13 mouse cellular contexts compared by ENCODE assay signal in genomic region chr9:58438921-58439396, GRCm38 (mm10). TPM values are rescaled to one million over a fixed set of nuclear protein-coding genes. Genes with fewer than 3 reads are reported as not detected.
A peak's percentile ranks its signal among the peaks of the same experiment; 100 is the strongest.
DNase-seq lines count a peak whose midpoint lies in the region; ATAC-seq and TF ChIP-seq lines count a peak whose summit lies in the region.
"Had no signal": no experiment of that assay in that cellular context is flagged by ENCODE, and none has a peak within 500 bp of the region (broad histone marks: within the 10 kb centered on the region; RNA-seq: fewer than 3 reads in every experiment).

No protein-coding gene starts in this region.

- no peak for TF ChIP-seq CTCF in E14TG2a.4 (conservative IDR thresholded peaks at IDR 0.05; ENCODE audit: low read length)
- no peak for TF ChIP-seq CTCF in hindbrain, postnatal 0 days (IDR thresholded peaks at IDR 0.05; ENCODE audit: low read depth)
- TF ChIP-seq CTCF in liver, postnatal 0 days (IDR thresholded peaks at IDR 0.05; ENCODE audit: low read depth), result no peak
- TF ChIP-seq CTCF in lung, adult 2 months (IDR thresholded peaks at IDR 0.05; ENCODE audit: insufficient read depth, low read length), result no peak

- peak; percentile 64 for DNase-seq in forebrain, embryonic 11.5 days (ENCODE audit: low spot score)
- DNase-seq in hindbrain, postnatal 0 days (ENCODE audit: low spot score), result peak; percentile 55
- DNase-seq in gastrocnemius, postnatal 4 days (ENCODE audit: low spot score in 2 of 2), result no peak
- no peak for DNase-seq in liver, postnatal 0 days
- no peak for DNase-seq in lung, adult 2 months
- DNase-seq: kidney, postnatal 25 days had no signal

- peak overlapping the region; percentile 41; the same call in 1 of the 2 replicates for H3K27ac ChIP-seq in forebrain, embryonic 11.5 days (ENCODE audit: low read depth, low read length)
- peak overlapping the region; percentile 69 for H3K27ac ChIP-seq in hindbrain, postnatal 0 days
- peak overlapping the region; percentile 76 for H3K27ac ChIP-seq in neural tube, embryonic 13.5 days (replicated peaks)
- no peak overlapping the region for H3K27ac ChIP-seq in liver, postnatal 0 days (ENCODE audit: low read depth)
- H3K27ac ChIP-seq: macrophage; stomach, embryonic 15.5 days had no signal

- no peaks in the 10 kb centered on the region for H3K36me3 ChIP-seq in E14TG2a.4 (ENCODE audit: insufficient read depth, low read length)
- no peaks in the 10 kb centered on the region for H3K36me3 ChIP-seq in forebrain, embryonic 11.5 days (ENCODE audit: control insufficient read depth, insufficient read depth, low read length)
- no peaks in the 10 kb centered on the region for H3K36me3 ChIP-seq in hindbrain, postnatal 0 days (ENCODE audit: insufficient read depth, low read length)
- no peaks in the 10 kb centered on the region for H3K36me3 ChIP-seq in neural tube, embryonic 13.5 days
- no peaks in the 10 kb centered on the region for H3K36me3 ChIP-seq in liver, postnatal 0 days (replicated peaks; ENCODE audit: insufficient read depth, low read length)
- H3K36me3 ChIP-seq: stomach, embryonic 15.5 days had no signal

- peak overlapping the region; percentile 24; the same call in 1 of the 2 replicates for H3K4me2 ChIP-seq in forebrain, embryonic 11.5 days (ENCODE audit: low read depth, low read length, severe bottlenecking)
- H3K4me2 ChIP-seq in hindbrain, postnatal 0 days (ENCODE audit: low read depth, low read length), result peak overlapping the region; percentile 21; the same call in 1 of the 2 replicates
- H3K4me2 ChIP-seq in neural tube, embryonic 13.5 days, result peak overlapping the region; percentile 27; the same call in 1 of the 2 replicates
- H3K4me2 ChIP-seq in liver, postnatal 0 days (ENCODE audit: low read depth, low read length), result no peak overlapping the region
- H3K4me2 ChIP-seq: stomach, embryonic 15.5 days had no signal

- peak; percentile 27; the same call in 1 of the 2 replicates for ATAC-seq in forebrain, embryonic 11.5 days (replicated peaks; ENCODE audit: low FRiP score)
- no peak for ATAC-seq in hindbrain, postnatal 0 days
- ATAC-seq in neural tube, embryonic 13.5 days (ENCODE audit: low read depth), result peak; percentile 54
- no peak for ATAC-seq in megakaryocyte, adult 5-6 weeks (ENCODE audit: poor library complexity, severe bottlenecking)
- ATAC-seq in liver, postnatal 0 days, result no peak

- peaks cover 36% of the 10 kb centered on the region for H3K4me1 ChIP-seq in E14TG2a.4 (replicated peaks; ENCODE audit: low read depth, low read length)
- H3K4me1 ChIP-seq in forebrain, embryonic 11.5 days (replicated peaks; ENCODE audit: control insufficient read depth, insufficient read depth, low read length), result peaks cover 15% of the 10 kb centered on the region; the same call in 1 of the 2 replicates
- H3K4me1 ChIP-seq in hindbrain, postnatal 0 days (ENCODE audit: insufficient read depth, low read length), result peaks cover 43% of the 10 kb centered on the region
- H3K4me1 ChIP-seq in neural tube, embryonic 13.5 days (replicated peaks), result peaks cover 68% of the 10 kb centered on the region
- H3K4me1 ChIP-seq in liver, postnatal 0 days (ENCODE audit: insufficient read depth), result no peaks in the 10 kb centered on the region
- no peaks in the 10 kb centered on the region for H3K4me1 ChIP-seq in lung, adult 2 months (ENCODE audit: control insufficient read depth, insufficient read depth, low read length)

- H3K9ac ChIP-seq in forebrain, embryonic 11.5 days (ENCODE audit: low read length), result peak overlapping the region; percentile 45; the same call in 1 of the 2 replicates
- H3K9ac ChIP-seq in hindbrain, postnatal 0 days (replicated peaks; ENCODE audit: low read length), result no peak overlapping the region
- peak overlapping the region; percentile 54 for H3K9ac ChIP-seq in neural tube, embryonic 13.5 days
- H3K9ac ChIP-seq in liver, postnatal 0 days (replicated peaks), result no peak overlapping the region
- H3K9ac ChIP-seq: stomach, embryonic 15.5 days had no signal

- WGBS in forebrain, embryonic 11.5 days, result 46% methylated on average over 22 of the region's 22 CpGs
- 21% methylated on average over 22 of the region's 22 CpGs for WGBS in hindbrain, postnatal 0 days
- 43% methylated on average over 22 of the region's 22 CpGs for WGBS in neural tube, embryonic 13.5 days
- WGBS in liver, postnatal 0 days (ENCODE audit: insufficient replicate concordance), result 82% methylated on average over 22 of the region's 22 CpGs
- WGBS in lung, adult 2 months, result 87% methylated on average over 22 of the region's 22 CpGs

- TF ChIP-seq POLR2A in lung, adult 2 months (IDR thresholded peaks at IDR 0.05; ENCODE audit: borderline replicate concordance, extremely low read depth, low read depth, low read length), result no peak

- peaks cover 84% of the 10 kb centered on the region for H3K27me3 ChIP-seq in E14TG2a.4 (ENCODE audit: insufficient read depth, low read length)
- no peaks in the 10 kb centered on the region for H3K27me3 ChIP-seq in forebrain, embryonic 11.5 days (ENCODE audit: control insufficient read depth, insufficient read depth, low read length)
- no peaks in the 10 kb centered on the region for H3K27me3 ChIP-seq in hindbrain, postnatal 0 days (ENCODE audit: insufficient read depth, low read length)
- no peaks in the 10 kb centered on the region for H3K27me3 ChIP-seq in neural tube, embryonic 13.5 days
- no peaks in the 10 kb centered on the region for H3K27me3 ChIP-seq in liver, postnatal 0 days (ENCODE audit: insufficient read depth, low read length)
- H3K27me3 ChIP-seq: stomach, embryonic 15.5 days had no signal

- H3K4me3 ChIP-seq in E14TG2a.4 (replicated peaks; ENCODE audit: low read length), result 0 out of 2 replicates have a peak overlapping the region, but pooled peaks have one; percentile 7
- H3K4me3 ChIP-seq in forebrain, embryonic 11.5 days (ENCODE audit: low read depth, low read length), result no peak overlapping the region
- H3K4me3 ChIP-seq in hindbrain, postnatal 0 days (ENCODE audit: low read length), result no peak overlapping the region
- no peak overlapping the region for H3K4me3 ChIP-seq in neural tube, embryonic 13.5 days
- H3K4me3 ChIP-seq in liver, postnatal 0 days (ENCODE audit: low read depth, low read length), result no peak overlapping the region
- H3K4me3 ChIP-seq in lung, adult 2 months (replicated peaks; ENCODE audit: extremely low read depth, low read depth, low read length), result no peak overlapping the region
- H3K4me3 ChIP-seq: stomach, embryonic 15.5 days had no signal

- peaks cover 25% of the 10 kb centered on the region for H3K9me3 ChIP-seq in E14TG2a.4 (ENCODE audit: low read length)
- H3K9me3 ChIP-seq in forebrain, embryonic 11.5 days (ENCODE audit: control insufficient read depth, low read length), result no peaks in the 10 kb centered on the region
- H3K9me3 ChIP-seq in hindbrain, postnatal 0 days (ENCODE audit: low read length), result no peaks in the 10 kb centered on the region
- H3K9me3 ChIP-seq in neural tube, embryonic 13.5 days, result no peaks in the 10 kb centered on the region
- H3K9me3 ChIP-seq in liver, postnatal 0 days (ENCODE audit: low read length), result no peaks in the 10 kb centered on the region
- H3K9me3 ChIP-seq: stomach, embryonic 15.5 days had no signal

- no peak for TF ChIP-seq EP300 in liver, postnatal 0 days (IDR thresholded peaks at IDR 0.05; ENCODE audit: low read depth)

RNA-seq across cellular contexts. Expression of gene Insyn1, which starts 49.4 kb away (rescaled TPM):
- 2.4 and 3.4 TPM in 2 replicates for polyA plus RNA-seq in forebrain, embryonic 11.5 days (2014; fragmentation: Nextera tagmentation; extraction: Ambion mirVana)
- 106 and 127 TPM in 2 replicates for total RNA-seq in hindbrain, postnatal 0 days (2014; rRNA removed)
- polyA plus RNA-seq in hindbrain, postnatal 0 days (2015; fragmentation: Nextera tagmentation; extraction: Ambion mirVana), result 7.4 and 8.7 TPM in 2 replicates
- 6.8 and 7.9 TPM in 2 replicates for polyA plus RNA-seq in neural tube, embryonic 13.5 days (2015; fragmentation: Nextera tagmentation; extraction: Ambion mirVana)
- total RNA-seq in gastrocnemius, postnatal 4 days (2021), result 10 to 100 TPM; 12.0 to 12.7 TPM
- total RNA-seq in megakaryocyte, adult 5-6 weeks (2015), result not detected in 2 replicates
- total RNA-seq in megakaryocyte, adult 5-6 weeks (2017), result not detected in 2 replicates
- not detected in 2 replicates for polyA plus RNA-seq in liver, postnatal 0 days (2015; fragmentation: Nextera tagmentation; extraction: Ambion mirVana)
- polyA plus RNA-seq in lung, adult 2 months (2012; rRNA removed), result 10.3 and 11.4 TPM in 2 replicates
- total RNA-seq: hematopoietic stem cell, adult 5-6 weeks had no signal
- polyA plus RNA-seq: liver, adult 2 months; macrophage had no signal

Comparison
In these comparisons a context has a peak if more than half of its experiments do, and no peak if none do; other contexts are left out.
1. ATAC-seq: peak in forebrain, embryonic 11.5 days (single experiment) and neural tube, embryonic 13.5 days (single experiment); none in hindbrain, postnatal 0 days (single experiment), megakaryocyte, adult 5-6 weeks (single experiment) and liver, postnatal 0 days (single experiment).
2. DNase-seq: peak in forebrain, embryonic 11.5 days (single experiment) and hindbrain, postnatal 0 days (single experiment); none in gastrocnemius, postnatal 4 days (0 of 2), liver, postnatal 0 days (single experiment) and lung, adult 2 months (single experiment).
3. H3K9ac ChIP-seq: peak in forebrain, embryonic 11.5 days (single experiment) and neural tube, embryonic 13.5 days (single experiment); none in hindbrain, postnatal 0 days (single experiment) and liver, postnatal 0 days (single experiment).